Mouse (Mus musculus) lung, postnatal 36 days (tissue): ENCODE measurements around the gene Dido1.
"Not testable (repeated sequence)": the region's sequence is repeated elsewhere in the genome, so short reads cannot be mapped to it uniquely, and the experiment has no call there.

Experiments
- DNase-seq: peaks from one replicate; pipeline ENCODE4 v3.0.0; 2022; ENCODE audit warnings: mixed read lengths

Dido1 gene

DNA sequence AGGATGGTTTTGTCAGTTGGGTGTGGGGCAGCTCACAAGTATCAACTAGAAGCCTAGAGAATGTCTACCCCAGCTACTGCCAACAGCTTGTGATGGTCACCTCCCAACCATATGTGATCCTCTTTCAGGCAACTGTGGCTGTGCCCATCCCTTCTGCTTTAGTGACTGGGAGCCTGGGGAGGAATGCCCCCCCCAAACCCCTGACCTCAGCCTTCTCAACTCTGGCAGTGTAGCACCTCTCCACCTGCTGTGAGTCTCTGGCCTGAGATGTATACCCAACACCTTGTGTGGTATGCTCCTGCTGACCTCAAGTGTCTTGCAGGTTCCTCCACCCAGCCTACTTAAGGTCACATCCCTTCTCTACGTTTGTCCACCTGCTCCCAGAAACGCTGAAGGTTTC, 14.1 kb upstream of the Dido1 start:
- DNase-seq = no peak

DNA sequence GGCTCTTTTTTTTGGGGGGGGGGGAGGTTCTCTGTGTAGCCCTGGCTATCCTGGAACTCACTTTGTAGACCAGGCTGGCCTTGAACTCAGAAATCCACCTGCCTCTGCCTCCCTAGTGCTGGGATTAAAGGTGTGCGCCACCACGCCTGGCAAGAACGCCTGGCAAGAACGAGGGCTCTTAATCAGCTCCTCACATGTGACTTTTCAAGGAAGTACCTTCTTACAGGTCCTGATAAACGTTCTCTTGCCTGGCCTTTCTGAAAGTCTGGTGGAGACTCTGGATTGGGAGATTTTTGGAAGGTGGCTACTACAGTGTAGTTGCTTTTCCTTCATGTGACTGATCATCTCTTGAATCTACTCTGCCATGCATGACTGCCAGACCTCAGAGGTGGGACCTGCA, 12.9 kb upstream of the Dido1 start:
- DNase-seq = not testable (repeated sequence)

GRCm38 (mm10) chr2:180712037-180712689, 2.4 kb upstream of the Dido1 start:
- no peak for DNase-seq

GRCm38 (mm10) chr2:180711527-180711926, 1.7 kb upstream of the Dido1 start:
- no peak for DNase-seq

DNA sequence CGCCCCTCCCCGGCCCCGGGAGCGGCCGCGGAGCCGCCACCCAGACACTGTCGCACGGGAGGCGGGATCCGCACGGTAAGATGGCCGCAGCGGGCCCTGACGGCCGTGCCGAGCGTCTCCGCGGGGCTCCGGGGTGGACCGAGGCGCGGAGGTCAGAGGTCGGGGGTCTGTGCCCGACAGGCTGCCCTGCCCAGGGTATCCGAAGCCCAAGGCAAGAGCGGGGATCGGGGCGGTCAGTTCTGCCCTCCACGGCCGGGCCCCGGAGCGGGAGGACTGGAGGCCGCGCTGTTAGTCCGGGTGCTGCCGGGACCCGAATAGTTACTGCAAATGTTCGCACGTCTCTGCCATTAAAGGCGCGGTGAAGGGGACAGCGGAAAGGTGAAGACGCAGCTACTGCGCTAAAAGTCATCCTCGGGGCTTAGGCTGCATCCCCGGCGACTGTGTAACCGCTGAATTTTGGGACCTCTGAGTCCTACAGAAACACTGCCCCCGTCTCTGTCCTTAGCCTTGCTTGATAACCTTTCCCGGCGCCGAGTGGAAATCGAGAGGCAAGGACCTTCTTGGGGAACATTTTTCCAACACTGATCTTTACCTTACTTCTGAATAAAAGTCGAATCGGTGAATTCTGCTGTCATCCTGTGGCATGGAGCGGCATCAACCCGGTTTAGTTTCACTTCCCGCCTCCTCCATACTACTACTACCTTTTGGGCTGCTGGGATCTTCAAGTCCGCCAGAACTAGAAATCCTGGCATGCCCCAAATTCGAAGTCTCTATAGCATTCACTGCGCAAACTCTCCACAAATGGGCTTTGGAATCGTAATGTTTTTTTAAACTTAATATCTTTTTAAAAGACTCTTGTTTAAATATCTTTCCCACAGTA, 717 bp upstream of the Dido1 start:
- DNase-seq = no peak

GRCm38 (mm10) chr2:180709023-180709922, 526 bp downstream of the Dido1 start:
- no peak for DNase-seq

DNA sequence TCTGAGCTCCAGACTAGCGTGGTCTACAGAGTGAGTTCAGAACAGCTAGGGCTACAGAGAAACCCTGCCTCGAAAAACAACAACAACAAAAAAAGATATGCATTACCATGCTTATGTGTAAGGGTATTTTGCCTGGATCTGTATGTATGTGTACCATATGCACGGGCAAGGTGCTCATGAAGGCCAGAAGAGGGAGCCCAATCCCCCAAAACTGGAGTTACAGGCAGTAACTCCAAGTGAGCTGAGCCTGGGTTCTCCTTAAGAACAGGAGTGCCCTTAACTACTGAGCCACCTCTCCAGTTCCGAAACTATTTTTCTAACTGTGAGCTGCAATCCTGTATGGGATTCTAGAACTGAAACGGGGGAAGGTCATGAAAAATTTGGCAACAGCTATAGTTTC, 3.8 kb downstream of the Dido1 start:
- DNase-seq = no peak

DNA sequence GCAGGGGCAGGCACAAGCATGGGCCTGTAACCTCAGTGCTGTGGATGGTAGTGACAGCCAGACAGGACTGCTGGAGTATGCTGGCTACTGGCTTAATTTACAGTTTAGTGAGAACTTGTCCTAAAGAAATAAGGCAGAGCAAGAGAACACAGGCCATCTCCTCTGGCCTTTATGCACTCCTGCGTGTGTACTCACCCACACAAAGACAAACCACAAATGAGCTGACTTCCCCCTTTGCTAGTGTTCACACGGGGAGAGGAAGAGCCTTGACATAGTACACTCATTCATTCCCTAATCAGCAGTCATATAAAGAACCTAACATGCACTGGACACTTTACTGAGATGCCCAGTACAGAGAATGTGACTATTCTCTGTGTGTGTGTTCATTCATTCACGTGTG, 4.7 kb downstream of the Dido1 start:
- DNase-seq = peak; percentile 53

- DNase-seq = peak; percentile 47
Measured at GRCm38 (mm10) chr2:180704591-180704990, 5.2 kb downstream of the Dido1 start.

DNA sequence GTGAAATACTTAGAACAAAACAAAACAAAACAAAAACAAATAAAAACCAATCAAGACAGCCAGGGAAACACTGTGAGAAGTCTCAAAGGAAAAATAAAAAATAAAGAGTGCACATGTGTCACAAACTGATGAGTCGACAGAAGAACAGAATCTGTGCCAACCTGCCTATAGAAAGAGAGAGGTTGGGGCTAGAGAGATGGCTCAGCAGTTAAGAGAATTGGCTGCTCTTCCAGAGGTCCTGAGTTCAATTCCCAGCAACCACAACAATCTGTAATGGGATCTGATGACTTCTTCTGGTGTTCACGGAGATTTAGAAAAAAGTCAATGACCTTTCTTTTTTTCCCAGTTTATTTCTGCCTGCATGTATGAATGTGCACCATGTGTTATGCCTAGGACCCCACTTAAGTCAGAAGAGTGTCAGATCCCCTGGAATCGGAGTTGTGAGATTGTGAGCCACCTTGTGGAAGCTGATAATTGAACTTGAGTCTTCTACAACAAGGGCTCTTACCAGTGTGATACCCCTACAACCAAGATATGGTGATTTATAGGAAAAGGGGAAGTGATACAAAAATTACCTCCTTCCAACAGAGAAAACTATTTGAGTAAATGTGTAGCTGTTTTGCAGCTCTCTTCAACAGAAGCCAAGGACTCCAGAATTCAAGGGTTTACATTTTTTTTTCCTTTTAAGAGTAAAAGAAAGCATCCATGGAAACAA, 6.0 kb downstream of the Dido1 start:
- no peak for DNase-seq

DNA sequence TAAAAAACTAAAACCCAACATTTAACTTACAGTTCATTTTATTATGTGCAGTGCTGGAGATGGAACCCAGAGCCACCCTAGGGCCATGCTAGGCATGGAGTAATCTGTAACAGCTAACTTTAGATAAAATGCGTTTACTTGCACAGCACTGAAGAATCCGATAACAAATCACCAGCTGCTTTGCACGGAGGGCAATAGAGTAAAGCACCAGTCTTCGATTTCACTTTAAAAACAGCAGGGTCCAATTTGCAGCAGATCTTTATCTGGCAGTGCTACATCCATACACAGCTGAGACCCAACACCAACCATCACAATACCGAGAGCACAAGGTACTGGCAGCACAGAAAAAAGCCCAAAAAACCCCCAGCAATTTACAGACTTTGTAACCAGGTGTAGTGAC, 6.6 kb downstream of the Dido1 start:
- DNase-seq = no peak

- no peak for DNase-seq
Measured at GRCm38 (mm10) chr2:180702701-180703149, 7.1 kb downstream of the Dido1 start.

DNA sequence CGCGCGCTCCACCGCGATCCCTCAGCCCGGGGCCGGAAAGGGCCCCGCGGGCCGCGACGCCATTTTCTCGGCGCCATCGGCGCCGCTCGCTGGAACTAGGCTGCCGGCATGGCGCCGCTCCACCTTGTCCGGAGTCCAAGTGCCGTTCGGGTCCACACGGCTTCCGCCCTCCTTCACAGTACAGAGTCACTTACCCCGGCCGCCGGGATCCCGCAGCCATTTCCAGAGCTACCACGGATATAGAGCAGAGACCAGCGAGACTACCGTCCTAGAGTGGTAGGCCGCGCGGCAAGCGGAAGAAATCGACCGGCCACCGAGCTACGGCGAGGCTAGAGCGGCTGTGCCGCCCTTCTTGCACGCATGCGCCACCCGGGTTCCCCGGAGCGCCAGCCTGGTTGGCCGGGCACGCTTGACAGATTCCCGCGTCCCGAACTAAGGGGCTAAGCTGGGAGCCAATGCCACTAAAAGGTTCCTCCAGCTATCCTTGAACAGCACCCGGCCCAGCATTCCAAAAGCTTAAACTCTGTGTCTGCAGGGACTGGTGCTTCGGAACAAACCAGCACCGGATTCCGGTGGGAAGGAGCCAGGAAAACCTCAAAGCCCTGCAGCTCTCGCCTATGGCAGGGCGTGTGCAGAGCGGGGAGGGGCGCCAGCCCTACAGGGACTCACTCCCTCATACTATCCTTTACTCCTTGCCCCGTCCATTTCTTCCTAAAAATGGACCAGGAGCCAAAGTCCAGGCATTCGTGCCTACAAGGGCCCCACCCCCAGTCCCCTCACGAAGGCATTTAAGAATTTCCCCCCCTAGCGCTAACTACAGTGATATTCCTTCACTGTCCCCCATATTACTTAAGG, 7.8 kb downstream of the Dido1 start:
- peak; percentile 94 for DNase-seq

DNA sequence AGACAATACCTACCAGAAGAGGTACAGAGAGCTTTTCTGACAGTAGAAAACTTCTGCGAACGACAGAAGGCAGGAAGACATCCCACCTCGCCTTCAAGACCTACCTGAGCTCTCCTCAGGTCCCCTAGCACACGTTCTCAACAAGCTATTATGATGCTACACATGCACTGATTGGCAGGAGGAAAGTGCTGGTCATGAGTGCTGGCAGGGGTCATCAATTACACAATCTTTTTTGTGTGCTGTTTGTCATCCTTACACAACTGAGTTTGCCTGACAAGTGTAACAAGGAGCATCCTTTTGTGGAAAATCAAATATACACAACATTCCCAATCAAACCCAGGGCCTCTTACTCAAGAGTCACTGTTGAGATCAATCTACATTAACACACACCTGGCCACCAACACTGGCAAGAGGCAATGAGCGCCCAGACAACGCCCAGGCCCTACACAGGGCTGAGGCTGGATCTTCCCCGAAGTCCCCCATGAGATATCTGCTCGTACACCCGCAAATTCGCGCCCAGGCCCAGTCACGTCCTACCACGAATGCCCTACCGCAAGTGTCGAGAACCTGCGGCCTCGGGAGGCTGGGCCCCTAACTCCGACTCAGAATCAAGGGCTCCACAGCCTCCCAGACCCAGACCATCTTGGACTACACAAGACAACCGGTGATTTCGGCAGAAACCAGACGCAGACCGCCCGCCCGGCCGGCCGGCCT, 8.6 kb downstream of the Dido1 start:
- peak; percentile 22 for DNase-seq

DNA sequence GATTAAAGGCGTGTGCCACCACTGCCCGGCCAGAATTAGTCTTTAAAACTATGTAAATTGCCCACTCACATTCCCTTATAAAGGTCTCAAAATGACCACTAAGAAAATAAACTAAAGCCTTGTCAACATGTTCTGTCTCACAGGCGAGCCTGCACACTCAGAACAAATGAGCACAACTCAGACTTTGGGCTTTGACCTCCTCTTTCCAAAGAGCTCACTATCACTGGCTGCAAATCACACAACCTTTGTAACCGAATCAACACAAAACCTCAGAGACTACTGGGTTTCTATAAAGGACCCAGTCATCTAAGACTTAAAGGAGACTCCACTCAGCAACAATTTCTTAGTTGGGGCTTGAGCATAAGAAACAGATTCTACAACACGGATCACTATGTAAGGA, 9.3 kb downstream of the Dido1 start:
- no peak for DNase-seq

GRCm38 (mm10) chr2:180695176-180695575, 14.6 kb downstream of the Dido1 start:
- peak; percentile 34 for DNase-seq

- peak; percentile 48 for DNase-seq
Measured at GRCm38 (mm10) chr2:180692630-180693029, 17.2 kb downstream of the Dido1 start.

- no peak for DNase-seq
Measured at GRCm38 (mm10) chr2:180689841-180690240, 20.0 kb downstream of the Dido1 start.

GRCm38 (mm10) chr2:180684031-180684430, 25.8 kb downstream of the Dido1 start:
- DNase-seq = no peak

DNA sequence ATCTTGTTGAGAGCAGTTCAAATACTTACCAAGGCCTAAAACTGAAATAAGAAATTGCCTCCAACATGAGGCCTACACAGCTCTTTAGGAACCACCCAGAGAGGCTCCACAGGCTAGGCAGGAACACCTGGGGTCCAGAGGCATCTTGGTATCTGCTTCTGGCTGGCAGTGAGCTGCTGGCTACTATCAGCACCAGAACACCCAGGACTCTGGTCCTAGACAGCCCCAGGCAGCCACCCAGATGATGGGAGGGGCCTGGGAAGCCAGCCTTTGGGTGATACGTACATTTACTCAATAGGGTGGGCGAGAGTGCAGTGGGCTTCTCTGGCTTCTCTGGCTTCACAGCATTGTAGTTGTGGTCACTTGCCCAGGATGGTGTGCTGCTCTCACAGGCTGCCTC, 26.3 kb downstream of the Dido1 start:
- DNase-seq = no peak

- no peak for DNase-seq
Measured at GRCm38 (mm10) chr2:180681225-180681624, 28.6 kb downstream of the Dido1 start.
